Mouse (Mus musculus) 3T3-L1 (cell line): ENCODE measurements around the gene Prm3.

ENCODE experiments used
- DNase-seq: peaks from one replicate; pipeline ENCODE4 v3.0.0-alpha.2; 2015; ENCODE audit warnings: low read depth, low spot score

Gene Prm3

GRCm38 (mm10) chr16:10790702-10791101 lies at the start of gene Prm3:
Gene Prm3, minus strand, starts transcription at chr16:10790914.
- no peak for DNase-seq

GRCm38 (mm10) chr16:10840018-10840417 lies 49.3 kb upstream of the Prm3 start:
- DNase-seq: no peak

GRCm38 (mm10) chr16:10838487-10839245 lies 48.0 kb upstream of the Prm3 start:
- peak; percentile 88 for DNase-seq

DNA sequence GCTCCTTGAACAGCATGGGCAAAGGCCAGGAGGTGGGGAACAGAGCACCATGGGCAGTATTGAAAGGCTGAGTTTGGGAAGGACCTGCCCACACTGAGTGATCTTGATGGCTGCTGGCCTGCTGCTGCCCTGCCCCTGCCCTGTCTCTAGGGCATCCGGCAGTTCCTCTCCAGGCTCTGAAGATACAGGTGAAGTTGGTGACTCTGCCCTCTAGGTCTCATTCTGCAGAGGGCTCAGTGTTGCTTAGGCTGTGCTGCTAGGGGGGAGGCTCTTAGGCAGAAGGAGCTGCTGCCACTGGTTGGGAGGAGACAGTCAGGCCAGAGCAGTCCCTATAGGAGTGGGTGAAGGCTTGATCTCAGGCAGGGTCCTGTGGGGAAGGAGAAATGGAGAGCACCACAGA lies 47.2 kb upstream of the Prm3 start:
- DNase-seq: no peak

DNA sequence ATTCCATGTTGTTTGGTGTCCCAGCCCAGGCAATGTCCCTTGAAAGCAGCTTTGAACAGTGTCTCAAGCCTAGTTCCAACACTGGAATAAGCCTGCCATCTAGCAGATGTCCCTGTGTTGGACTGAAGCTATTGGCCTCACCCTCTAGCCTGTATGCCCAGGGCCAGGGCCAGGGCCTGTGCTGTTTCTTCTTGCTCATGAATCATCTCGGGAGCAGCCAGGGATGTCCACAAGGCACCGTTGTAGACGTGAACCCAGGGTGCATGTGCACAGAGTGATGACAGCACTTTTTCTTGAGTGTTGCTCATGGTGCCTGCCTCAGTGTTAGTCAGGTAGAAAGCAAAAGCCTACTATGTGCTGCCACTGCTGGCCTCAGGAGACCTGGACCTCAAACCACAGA lies 46.5 kb upstream of the Prm3 start:
- peak; percentile 59 for DNase-seq

DNA sequence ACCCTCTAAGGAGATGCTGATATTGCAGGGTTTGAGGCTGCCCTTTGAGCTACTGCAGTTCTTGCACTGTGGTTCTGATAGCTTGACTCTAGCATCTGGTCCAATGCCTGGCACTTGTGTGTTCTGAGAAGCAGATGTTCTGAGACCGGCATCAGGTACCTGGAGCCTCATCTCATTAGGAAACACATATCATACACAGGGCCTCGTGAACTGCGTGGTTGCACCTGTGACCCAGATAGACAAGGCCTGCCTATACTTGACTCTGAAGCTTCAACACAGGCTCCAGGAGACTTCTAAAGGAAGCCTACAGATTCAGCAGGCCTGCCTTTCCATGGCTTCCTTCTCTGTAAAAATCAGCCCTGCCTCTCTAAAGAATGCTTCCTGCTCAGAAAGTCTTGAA lies 45.7 kb upstream of the Prm3 start:
- no peak for DNase-seq

DNA sequence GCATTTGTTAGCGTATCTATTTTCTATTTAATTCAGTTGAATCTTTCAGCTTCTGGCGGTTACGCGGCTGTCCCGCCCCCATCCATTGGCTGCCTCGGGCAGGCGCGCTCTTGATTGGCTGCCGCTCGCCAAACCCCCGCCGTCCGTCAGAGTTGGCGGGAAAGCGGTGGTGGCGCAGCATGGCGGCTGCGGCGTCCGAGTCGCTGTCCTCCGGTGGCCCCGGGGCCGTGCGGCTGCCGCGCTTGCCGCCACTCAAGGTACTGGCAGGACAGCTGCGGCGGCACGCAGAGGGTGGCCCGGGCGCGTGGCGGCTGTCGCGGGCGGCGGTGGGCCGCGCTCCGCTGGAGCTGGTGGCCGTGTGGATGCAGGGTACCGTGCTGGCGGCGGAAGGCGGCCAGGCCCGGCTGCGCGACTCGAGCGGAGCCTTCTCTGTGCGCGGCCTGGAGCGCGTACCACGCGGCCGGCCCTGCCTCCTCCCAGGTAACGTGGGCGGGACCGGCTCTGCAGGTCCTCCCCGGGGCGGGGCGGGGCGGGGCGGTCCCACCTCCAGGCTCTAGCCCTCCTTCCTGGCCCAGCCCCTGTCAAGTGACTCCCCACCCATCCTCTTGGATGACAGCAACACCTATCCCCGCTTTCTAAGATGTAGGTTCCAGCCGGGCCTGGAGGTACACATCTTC lies 44.3 kb upstream of the Prm3 start, which contains the start of gene Rmi2:
Gene Rmi2 (plus strand): TSS at position 149 of the 677 bp plus-strand sequence.
- DNase-seq: peak; percentile 87

DNA sequence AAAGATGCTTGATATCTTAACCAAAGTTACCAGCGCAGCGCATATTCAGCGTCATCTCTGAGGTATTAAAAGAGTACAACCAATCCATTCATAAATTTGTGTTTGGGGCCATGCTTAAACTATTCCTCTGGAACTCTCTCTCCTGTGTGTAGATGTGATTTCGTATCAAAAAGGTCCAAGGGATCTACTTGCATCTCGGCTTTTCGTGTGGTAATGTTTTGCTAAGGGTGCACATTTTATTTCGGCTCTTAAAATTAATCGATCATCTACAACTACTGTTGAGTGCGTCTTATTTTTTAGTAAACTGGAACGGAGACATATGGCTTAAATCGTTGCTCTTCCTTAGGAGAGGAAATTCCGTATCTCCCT lies 43.8 kb upstream of the Prm3 start:
- DNase-seq: peak; percentile 44

GRCm38 (mm10) chr16:10828461-10828805 lies 37.7 kb upstream of the Prm3 start:
- DNase-seq: no peak

- no peak for DNase-seq
Observed at GRCm38 (mm10) chr16:10827766-10828460, 37.2 kb upstream of the Prm3 start.

DNA sequence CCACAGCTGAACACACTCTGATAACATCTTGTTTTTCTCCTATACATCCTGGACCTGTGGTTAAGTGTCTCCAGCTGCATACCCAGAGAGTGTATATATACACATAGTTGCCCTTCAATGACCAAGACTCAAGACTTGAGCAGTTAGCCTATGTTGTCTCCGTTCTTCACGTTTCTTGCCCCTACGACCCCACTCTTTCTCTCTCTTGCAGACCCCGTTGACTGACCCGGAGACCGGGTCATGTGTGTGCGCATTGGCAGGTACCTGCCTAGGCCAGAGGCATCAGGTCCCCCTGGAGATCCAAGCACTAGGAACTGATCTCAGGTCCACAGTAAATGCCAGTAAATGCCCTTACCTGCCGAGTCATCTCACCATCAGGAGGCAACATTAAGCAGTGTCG lies 36.6 kb upstream of the Prm3 start:
- no peak for DNase-seq

GRCm38 (mm10) chr16:10825840-10826239 lies 35.1 kb upstream of the Prm3 start:
- DNase-seq: no peak

DNA sequence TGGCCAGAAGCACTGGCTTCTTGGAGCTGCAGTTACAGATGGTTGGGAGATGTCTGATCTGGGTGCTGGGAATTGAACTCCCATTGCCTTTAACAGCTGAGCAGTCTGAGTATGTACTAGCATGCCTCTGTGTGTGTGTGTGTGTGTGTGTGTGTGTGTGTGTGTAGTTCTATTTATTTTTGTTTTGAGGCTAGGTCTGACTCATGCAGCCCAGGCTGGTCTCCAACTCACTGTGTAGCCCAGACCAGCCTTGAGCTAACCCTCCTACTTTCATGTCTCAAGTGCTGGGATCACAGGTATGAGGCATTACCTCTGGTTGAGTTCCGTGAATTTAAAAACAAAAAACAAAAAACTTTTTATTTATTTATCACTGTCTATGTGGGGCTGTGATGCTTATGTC lies 33.8 kb upstream of the Prm3 start:
- peak; percentile 70 for DNase-seq

DNA sequence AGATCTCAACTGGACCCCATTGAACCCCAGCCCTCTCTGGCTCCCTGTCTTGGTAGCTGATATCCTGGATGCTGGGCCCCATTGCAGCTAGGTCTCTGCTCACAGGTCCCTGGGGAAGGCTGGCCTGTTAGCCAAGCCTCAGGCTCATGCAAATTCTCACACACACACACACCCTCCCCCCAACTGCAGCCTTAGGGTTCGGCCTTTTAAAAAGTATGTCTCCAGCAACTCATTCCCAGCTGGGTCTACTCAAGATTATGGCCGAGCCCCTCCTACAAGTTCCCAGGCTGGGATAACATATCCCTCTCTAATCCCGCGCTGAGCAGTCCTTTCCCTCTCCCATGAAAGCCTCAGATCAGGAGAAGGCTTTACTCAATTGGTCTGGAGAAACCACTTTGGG lies 30.7 kb upstream of the Prm3 start:
- DNase-seq: no peak

- DNase-seq: no peak
Observed at GRCm38 (mm10) chr16:10819966-10820365, 29.3 kb upstream of the Prm3 start.

- no peak for DNase-seq
Observed at GRCm38 (mm10) chr16:10818579-10819135, 27.9 kb upstream of the Prm3 start.

DNA sequence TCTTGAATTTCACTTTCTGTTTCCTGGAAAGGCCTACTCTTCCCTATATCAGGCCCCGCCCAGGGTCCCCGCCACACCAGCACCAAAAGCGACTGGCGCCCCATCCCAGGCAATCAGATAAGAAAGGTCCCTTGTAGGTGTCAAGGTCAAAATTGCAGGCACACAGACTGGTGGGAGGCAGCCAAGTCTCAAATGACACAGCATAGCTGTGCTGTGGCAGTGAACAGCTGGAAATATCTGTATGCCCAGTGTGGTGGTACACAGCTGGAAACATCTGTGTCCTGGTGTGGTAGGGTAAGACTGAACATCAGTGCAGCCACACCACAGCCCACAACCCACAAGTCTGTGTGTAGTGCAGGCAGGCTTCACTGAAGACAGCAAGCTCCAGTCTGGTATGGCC lies 24.1 kb upstream of the Prm3 start:
- no peak for DNase-seq

GRCm38 (mm10) chr16:10813726-10814125 lies 23.0 kb upstream of the Prm3 start:
- DNase-seq: no peak

DNA sequence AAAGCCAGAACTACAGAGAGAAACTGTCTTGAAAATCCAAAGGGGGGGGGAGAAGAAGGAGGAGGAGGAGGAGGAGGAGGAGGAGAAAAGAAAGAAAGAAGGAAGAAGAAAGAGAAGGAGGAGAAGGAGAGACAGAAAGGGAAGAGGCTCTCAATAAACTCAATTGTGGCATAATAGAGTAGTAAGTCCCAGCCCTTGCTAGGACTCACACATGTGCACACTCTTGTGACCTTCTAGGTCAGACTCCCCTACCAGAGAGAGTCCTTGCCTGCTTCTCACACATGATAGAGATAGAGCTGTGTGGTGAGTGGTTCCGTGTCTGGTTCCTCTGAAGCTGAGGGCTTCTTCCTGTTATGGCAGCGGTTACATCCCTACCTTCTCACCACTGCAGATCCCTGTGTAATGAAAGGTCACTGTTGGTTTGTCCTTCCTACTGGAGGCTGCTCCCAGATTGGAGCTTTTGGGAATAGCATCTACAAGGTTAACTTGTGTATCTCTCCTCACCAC lies 22.2 kb upstream of the Prm3 start, which contains the start of gene Gm11172:
Gene Gm11172 (plus strand): TSS at position 51 of the 507 bp plus-strand sequence.
- DNase-seq: no peak

DNA sequence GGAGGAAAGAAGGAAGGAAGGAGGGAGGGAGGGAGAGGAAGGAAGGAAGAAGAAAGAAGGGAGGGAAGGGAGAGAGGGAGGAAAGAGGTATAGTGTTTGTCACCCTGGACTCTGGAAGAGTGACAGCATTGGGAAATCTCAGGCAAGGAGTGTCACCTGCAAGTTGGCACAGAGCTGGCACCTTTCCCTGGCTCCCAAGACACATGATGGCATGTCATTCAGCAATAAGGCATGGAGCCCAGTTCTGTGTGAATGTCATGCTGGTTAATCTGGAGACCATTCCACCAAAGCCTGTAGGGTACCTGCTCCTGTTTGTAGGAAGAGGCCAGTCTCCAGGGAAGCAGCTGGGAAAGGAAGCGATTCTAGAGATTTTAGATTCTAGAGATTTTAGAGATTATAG lies 19.7 kb upstream of the Prm3 start:
- DNase-seq: no peak

DNA sequence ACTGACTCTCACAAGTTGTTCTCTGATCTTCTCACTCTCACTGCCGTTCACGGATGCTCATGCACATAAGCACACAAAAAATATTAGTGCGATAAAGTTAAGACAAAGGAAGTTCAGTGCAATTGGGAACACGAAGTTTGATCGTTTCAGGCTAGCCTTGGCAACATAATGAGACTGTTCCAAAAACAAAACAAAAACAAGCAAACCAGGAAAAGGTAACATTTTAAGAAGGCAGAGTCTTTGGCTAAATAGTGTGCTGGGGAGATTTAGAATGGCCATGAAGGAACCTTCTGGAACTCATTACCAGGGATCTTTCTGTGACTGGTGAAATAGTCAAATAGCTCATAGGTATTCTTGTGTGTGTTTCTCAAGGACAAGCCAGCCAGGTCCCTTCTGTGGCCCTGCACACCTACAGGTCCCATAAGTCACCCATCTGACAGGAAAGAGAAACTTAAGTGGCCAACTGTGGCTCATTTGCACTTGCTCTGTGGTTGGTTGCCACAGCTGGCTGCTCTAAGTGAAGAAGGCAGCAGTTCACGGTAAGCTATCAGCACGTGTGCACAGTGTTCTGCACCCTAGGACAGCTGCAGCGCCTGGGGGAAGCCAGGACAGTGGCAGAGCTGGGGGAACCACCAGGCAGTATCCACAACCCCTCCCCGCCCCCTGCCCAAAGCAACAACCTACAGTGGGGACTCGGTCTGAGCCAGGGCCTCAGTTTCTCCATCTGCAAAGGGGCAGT lies 15.2 kb upstream of the Prm3 start, which contains the start of gene Prm1:
Gene Prm1 (minus strand): TSS at position 51 of the 739 bp plus-strand sequence.
- no peak for DNase-seq
